Mouse (Mus musculus) spleen, adult 2 months (tissue): ENCODE measurements at regions not wholly inside any gene's neighbourhood (a gene's known extent, or its start where the extent isn't known, plus 50 kb on each side); places are given as distances from the start of the nearest gene placed in this dataset.

Experiments
- CTCF ChIP-seq: fragments of 200-500 bp; IDR thresholded peaks from 2 replicates; pipeline ENCODE4 v1.5.1; 2011; ENCODE audit warnings: mild to moderate bottlenecking, inconsistent platforms; ENCODE audit not compliant: insufficient read depth, insufficient read length, insufficient replicate concordance; ENCODE audit errors: extremely low read depth
- POLR2A ChIP-seq: fragments of 200-500 bp; IDR thresholded peaks from 2 replicates; pipeline ENCODE4 v1.6.1; 2011; ENCODE audit warnings: low read depth, low read length, inconsistent platforms

DNA sequence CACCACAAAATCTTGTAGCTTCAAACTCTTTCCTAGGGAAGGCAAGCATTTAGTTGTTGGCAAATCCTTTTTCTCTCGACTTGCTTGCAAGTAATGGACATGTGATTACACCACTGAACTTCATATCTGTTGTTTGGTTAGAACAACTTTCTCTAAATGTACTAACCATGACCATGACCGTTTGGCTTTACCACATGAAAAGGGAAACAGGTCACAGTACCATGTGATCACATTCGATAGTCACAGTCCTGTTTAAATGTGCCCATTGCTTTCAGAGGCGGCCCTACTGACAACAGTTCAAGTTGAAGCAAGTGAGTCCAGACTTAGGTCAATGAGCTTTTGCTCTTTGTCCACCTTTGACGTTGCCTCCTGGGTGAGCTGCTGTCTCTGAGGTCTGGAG lies 211.1 kb downstream of the Foxo1 start:
- TF ChIP-seq CTCF (no peak), POLR2A (no peak)
